Mouse (Mus musculus): Measurements from ENCODE around the gene Asb8.

DNA sequence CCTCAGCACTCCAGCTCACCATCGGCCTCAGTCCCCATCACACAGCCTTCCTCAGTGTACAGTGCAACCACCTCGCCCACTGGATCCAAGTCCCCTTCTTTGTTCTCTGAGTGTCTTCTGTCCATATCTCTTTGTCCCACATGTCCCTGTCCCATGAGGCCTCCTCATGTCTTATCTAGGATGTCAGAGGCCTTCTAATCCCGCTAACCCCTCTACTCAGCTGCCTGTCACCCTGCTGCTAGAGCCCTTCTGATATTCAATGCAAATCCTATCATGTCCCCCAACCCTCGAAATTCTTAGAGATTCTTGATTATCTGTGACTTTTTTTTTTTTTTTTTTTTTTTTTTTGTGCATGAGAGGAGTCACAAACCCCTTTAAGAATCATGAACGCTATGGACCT is 49.1 kb downstream of the Asb8 start:
- no peak for TF ChIP-seq GATA1 (IDR thresholded peaks at IDR 0.05; ENCODE audit: borderline replicate concordance, low read length)
- TF ChIP-seq FLI1 (IDR thresholded peaks at IDR 0.05; ENCODE audit: low read length) = no peak

Measured in megakaryocyte, embryonic 14.5 days (primary cell).